Mouse (Mus musculus) megakaryocyte, embryonic 14.5 days (primary cell): ENCODE measurements around the gene Ankrd6.

Source experiments
- FLI1 ChIP-seq: IDR thresholded peaks from 2 replicates; pipeline ENCODE4 v1.6.1; 2012; ENCODE audit warnings: low read length, inconsistent platforms, mixed read lengths
- GATA1 ChIP-seq: IDR thresholded peaks from 3 replicates; pipeline ENCODE4 v1.6.1; 2012; ENCODE audit warnings: mixed read lengths, low read length, inconsistent platforms, borderline replicate concordance

DNA sequence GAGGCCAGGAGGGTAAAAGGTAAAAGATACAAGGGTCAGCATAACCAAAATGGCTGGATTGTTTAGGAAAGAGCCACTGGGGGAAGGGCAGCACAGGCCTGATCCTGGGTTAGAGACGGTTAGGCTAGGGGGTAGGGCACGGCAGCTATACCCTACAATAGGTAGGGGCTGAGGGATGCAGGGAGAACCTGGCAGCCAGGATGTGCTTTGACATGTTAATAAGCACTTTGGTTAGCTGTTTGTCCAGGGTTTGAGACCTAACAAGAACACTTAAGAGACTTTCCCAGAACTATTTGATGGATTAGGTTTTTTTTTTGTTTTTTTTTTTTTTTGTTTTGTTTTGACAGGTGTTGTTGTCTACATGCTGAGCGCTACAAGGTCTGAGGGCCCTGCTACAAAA is 29.4 kb upstream of the Ankrd6 start:
- TF ChIP-seq GATA1 = no peak
- TF ChIP-seq FLI1 = no peak
